Comparison of ENCODE assay signal across 9 mouse cellular contexts in genomic region chr13:105443871-105444237, GRCm38 (mm10). TPM values are rescaled to one million over a fixed set of nuclear protein-coding genes. Genes with fewer than 3 reads are reported as not detected.
DNase-seq lines count a peak whose midpoint lies in the region; ATAC-seq and TF ChIP-seq lines count a peak whose summit lies in the region.
"Had no signal": no experiment of that assay in that cellular context is flagged by ENCODE, and none has a peak within 500 bp of the region (broad histone marks: within the 10 kb centered on the region; RNA-seq: fewer than 3 reads in every experiment).

No protein-coding gene starts in this region.

- WGBS in forebrain, embryonic 13.5 days: under 1% methylated on average over 14 of the region's 15 CpGs
- under 1% methylated on average over 14 of the region's 15 CpGs for WGBS in limb, embryonic 15.5 days
- 2% methylated on average over 15 of the region's 15 CpGs for WGBS in liver, embryonic 12.5 days (ENCODE audit: insufficient replicate concordance)

- no peak for TF ChIP-seq CTCF in gastrocnemius, adult 2 months (IDR thresholded peaks at IDR 0.05)

- peak overlapping the region; percentile 84 for H3K4me2 ChIP-seq in forebrain, embryonic 13.5 days
- H3K4me2 ChIP-seq in limb, embryonic 15.5 days: 0 out of 2 replicates have a peak overlapping the region, but pooled peaks have one; percentile 3
- H3K4me2 ChIP-seq in liver, embryonic 12.5 days: no peak overlapping the region

- H3K9ac ChIP-seq in forebrain, embryonic 13.5 days: peak overlapping the region; percentile 35; the same call in 1 of the 2 replicates
- no peak overlapping the region for H3K9ac ChIP-seq in limb, embryonic 15.5 days
- H3K9ac ChIP-seq in liver, embryonic 12.5 days: no peak overlapping the region

- intact Hi-C loops in gastrocnemius, adult 2 months (cut with DNase I): no loop called here
- intact Hi-C loops in heart, postnatal 14 days (cut with DNase I): loop anchor here (5.0 to 10.0 kb wide), 2 partner anchors 1473 to 1661 kb away; no protein-coding TSS in a partner anchor

- H3K9me3 ChIP-seq in forebrain, embryonic 13.5 days (replicated peaks): no peaks in the 10 kb centered on the region
- no peaks in the 10 kb centered on the region for H3K9me3 ChIP-seq in limb, embryonic 15.5 days
- H3K9me3 ChIP-seq in liver, embryonic 12.5 days (replicated peaks): no peaks in the 10 kb centered on the region

- DNase-seq in gastrocnemius, adult 2 months: peak; percentile 10
- DNase-seq in gastrocnemius, postnatal 10 days: no peak
- peak; percentile 45 for DNase-seq in ES-CJ7 (ENCODE audit: low read depth, low spot score)
- no peak for DNase-seq in heart, postnatal 14 days
- no peak for DNase-seq in lung, postnatal 36 days
- DNase-seq: lung, adult 2 months had no signal

- ATAC-seq in forebrain, embryonic 13.5 days: peak; percentile 39; the same call in 1 of the 2 replicates
- no peak for ATAC-seq in limb, embryonic 15.5 days (ENCODE audit: insufficient number of reproducible peaks, low FRiP score, low TSS enrichment, low read depth)
- no peak for ATAC-seq in liver, embryonic 12.5 days

- H3K27ac ChIP-seq in gastrocnemius, adult 2 months: no peak overlapping the region
- H3K27ac ChIP-seq in forebrain, embryonic 13.5 days: no peak overlapping the region
- H3K27ac ChIP-seq in limb, embryonic 15.5 days: no peak overlapping the region
- H3K27ac ChIP-seq in liver, embryonic 12.5 days: no peak overlapping the region

- H3K4me3 ChIP-seq in gastrocnemius, adult 2 months: no peak overlapping the region
- H3K4me3 ChIP-seq in forebrain, embryonic 13.5 days: peak overlapping the region; percentile 43
- H3K4me3 ChIP-seq in limb, embryonic 15.5 days: no peak overlapping the region
- no peak overlapping the region for H3K4me3 ChIP-seq in liver, embryonic 12.5 days

- peaks cover 21% of the 10 kb centered on the region for H3K4me1 ChIP-seq in forebrain, embryonic 13.5 days
- H3K4me1 ChIP-seq in limb, embryonic 15.5 days: no peaks in the 10 kb centered on the region
- H3K4me1 ChIP-seq in liver, embryonic 12.5 days: no peaks in the 10 kb centered on the region

- no peaks in the 10 kb centered on the region for H3K36me3 ChIP-seq in forebrain, embryonic 13.5 days (ENCODE audit: poor library complexity, severe bottlenecking)
- H3K36me3 ChIP-seq in limb, embryonic 15.5 days: no peaks in the 10 kb centered on the region
- H3K36me3 ChIP-seq in liver, embryonic 12.5 days: no peaks in the 10 kb centered on the region

- peaks cover 43% of the 10 kb centered on the region for H3K27me3 ChIP-seq in forebrain, embryonic 13.5 days
- H3K27me3 ChIP-seq in limb, embryonic 15.5 days: peaks cover 46% of the 10 kb centered on the region
- peaks cover 43% of the 10 kb centered on the region for H3K27me3 ChIP-seq in liver, embryonic 12.5 days (replicated peaks)

RNA-seq across cellular contexts. Expression of gene Htr1a, which starts 0.4 kb away (rescaled TPM):
- total RNA-seq in gastrocnemius, adult 2 months (2021): not detected
- total RNA-seq in gastrocnemius, postnatal 10 days (2021): not detected
- polyA plus RNA-seq in forebrain, embryonic 13.5 days (2015; fragmentation: Nextera tagmentation; extraction: Ambion mirVana): 0.28 and 0.35 TPM in 2 replicates
- polyA plus RNA-seq in limb, embryonic 15.5 days (2015; fragmentation: Nextera tagmentation; extraction: Ambion mirVana): 0.03 TPM in 1 of 2 replicates, not detected in the other
- not detected in 2 replicates for polyA plus RNA-seq in liver, embryonic 12.5 days (2016; fragmentation: Nextera tagmentation; extraction: Ambion mirVana)
- total RNA-seq in heart, postnatal 14 days (2021): not detected
- polyA plus RNA-seq: lung, adult 2 months had no signal

Comparison
In these comparisons a context has a peak if more than half of its experiments do, and no peak if none do; other contexts are left out.
1. DNase-seq: peak in gastrocnemius, adult 2 months (single experiment) and ES-CJ7 (single experiment); none in gastrocnemius, postnatal 10 days (single experiment), heart, postnatal 14 days (0 of 2) and lung, postnatal 36 days (single experiment).